Mouse (Mus musculus) kidney, postnatal 25 days (tissue): ENCODE data around the gene Nckap5.
"Not testable (repeated sequence)": the region's sequence is repeated elsewhere in the genome, so short reads cannot be mapped to it uniquely, and the experiment has no call there.

Source experiments
- DNase-seq, 2 experiments: peaks; one replicate each; pipeline ENCODE4 v3.0.0; 2021; ENCODE audit warnings: mixed read lengths in 2 of 2

The Nckap5 gene

DNA sequence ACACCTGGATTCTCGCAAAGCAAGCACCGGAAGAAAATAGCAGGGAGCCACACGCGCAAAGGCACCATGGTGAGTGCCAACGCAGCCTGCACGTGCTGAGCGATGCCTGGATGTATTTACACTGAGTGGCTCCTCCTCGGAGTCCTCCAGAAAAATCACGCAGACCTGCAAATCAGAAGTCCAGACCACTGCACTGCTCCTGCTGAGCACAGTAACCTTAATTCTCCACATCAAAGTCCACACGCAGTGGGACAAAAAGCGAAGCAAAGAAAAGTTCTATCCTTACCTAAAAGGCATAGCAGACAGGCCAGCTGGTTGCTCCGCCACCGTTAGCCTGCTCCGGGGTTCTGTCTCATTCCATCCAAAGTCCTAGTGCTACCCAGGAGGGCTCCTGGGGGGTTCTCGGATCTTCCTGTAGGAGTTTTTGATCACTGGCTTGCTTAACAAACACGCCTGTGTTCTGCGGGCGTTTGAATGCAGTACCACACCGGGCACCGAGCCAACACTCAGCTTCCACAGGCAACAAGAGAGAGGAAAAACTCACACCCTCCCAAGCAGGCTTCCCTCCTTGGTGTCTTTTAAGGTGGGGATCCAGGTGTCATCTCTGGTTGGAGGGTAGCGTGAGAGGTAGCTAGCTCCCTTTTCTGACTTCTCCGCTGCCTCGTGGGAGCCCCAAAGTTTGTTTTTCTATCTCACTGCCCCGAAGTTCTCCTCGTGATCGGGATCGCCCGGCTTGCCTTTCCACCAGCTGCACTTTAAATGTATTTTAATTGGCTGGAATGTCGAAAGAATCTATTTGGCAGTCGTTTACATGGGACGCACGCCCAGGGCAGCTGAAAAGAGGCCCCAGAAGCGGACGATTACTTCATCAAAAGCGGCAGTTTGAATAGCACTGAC is at the start of gene Nckap5:
Nckap5 (minus strand) TSS at position 769 of the 897 bp plus-strand sequence.
- peak; percentile 82 to 85 for DNase-seq

DNA sequence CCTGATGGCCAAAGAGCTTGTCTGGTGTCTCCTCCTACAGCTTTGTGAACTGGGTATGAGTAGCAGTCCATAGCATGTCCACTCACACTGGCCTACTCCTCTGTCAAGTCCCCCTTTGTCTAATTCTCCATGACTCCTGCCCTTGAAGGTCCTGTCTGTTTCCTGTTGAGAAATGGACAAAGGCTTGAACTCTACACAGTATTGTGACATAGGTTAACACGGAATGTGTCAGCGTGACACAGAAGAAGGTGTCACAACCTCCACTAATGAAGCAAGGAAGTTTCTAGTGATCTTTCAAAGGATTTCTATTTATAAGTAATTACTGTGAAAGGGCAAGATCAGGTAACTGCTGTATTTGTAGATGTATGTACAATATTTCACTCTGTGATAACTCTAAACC is 46.9 kb upstream of the Nckap5 start:
- DNase-seq = no peak

- DNase-seq = no peak
Measured at GRCm38 (mm10) chr1:126868372-126868771, 37.8 kb upstream of the Nckap5 start.

GRCm38 (mm10) chr1:126867912-126868311 is 37.3 kb upstream of the Nckap5 start:
- DNase-seq = no peak

DNA sequence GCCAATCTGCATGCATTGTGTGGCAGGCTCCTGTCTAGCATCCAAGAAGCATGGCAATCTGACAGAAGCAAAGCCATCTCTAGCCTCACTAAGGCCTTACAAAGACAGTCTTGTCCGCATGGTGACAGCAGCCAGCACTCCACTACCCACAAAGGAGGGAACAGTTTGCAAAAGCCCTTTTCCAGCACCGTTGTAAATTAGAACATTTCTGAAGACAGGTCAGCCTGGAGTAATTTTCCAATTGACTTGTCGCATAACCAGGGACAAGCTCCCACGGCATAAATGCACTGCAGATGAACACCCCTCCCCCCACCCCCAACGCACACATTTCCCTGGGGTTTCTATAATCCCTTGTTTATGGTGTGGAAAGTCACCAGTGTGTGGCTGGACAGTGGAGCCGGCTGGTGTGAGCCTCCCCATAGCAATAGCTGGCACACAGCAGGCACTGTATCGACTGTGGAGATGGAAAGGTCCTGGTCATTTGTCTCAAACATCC is 35.0 kb upstream of the Nckap5 start:
- DNase-seq = no peak

GRCm38 (mm10) chr1:126861816-126862215 is 31.2 kb upstream of the Nckap5 start:
- no peak for DNase-seq

DNA sequence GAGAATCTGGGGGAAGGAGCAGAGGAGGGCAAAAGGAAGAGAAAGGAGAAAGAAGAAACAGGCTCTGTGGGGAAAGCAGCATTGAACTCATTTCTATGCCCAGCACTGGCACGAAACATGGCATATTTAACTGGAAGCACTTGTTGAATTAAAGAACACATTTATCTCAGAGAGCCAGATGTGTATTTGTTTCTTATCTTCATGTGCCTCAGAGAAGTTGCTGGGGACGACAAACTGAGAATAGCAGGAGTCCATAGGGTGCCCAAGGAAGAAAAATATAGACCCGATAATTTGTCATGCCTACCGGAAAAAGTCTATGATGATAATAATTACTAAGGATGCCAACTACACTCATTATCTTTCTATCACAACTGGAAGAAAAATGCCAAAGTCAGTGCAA is 29.9 kb upstream of the Nckap5 start:
- no peak for DNase-seq

DNA sequence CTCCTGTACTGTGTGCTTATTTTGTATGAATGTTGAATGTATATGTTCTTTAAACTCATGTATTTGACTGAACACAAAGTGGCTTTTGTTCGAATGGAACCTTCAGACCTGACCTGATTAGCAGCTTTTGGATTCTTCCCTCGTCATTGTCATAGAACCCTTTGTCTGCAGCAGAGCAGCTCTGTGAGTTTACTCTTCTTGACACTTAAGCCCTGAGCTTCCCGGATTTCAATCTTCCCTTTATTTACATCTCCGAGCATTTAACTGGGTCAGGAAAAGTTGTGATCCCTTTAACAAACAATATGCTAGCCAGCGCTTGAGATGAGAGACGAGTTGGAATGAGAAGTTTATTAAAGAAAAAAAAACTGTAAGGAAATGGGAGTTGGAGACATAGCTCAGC is 18.9 kb upstream of the Nckap5 start:
- DNase-seq = no peak

- no peak for DNase-seq
Measured at GRCm38 (mm10) chr1:126846317-126846716, 15.7 kb upstream of the Nckap5 start.

- no peak for DNase-seq
Measured at GRCm38 (mm10) chr1:126832885-126833284, 2.3 kb upstream of the Nckap5 start.

DNA sequence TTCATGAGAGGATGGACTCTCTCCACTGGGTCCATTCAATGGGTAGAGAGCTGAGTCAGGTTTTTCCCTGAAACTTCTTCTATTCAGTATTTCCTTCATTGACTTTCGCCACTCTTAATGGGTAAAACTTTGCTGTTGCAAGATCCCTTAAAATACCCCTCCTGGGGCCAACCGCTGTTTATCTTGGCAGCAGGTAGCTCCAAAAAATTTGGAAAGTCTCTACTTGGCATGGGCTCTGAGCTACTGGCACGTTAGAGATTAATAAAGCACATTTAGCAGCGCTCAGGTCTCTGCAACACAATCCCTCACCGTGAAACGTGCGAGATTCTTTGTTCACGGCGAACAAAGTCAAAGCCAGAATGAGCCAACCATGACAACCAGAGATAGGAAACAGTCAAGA is 1.6 kb downstream of the Nckap5 start:
- no peak for DNase-seq

- DNase-seq = no peak
Measured at GRCm38 (mm10) chr1:126824841-126825240, 5.8 kb downstream of the Nckap5 start.

GRCm38 (mm10) chr1:126822246-126822645 is 8.4 kb downstream of the Nckap5 start:
- DNase-seq = peak in 1 of 2 experiments; percentile 41

DNA sequence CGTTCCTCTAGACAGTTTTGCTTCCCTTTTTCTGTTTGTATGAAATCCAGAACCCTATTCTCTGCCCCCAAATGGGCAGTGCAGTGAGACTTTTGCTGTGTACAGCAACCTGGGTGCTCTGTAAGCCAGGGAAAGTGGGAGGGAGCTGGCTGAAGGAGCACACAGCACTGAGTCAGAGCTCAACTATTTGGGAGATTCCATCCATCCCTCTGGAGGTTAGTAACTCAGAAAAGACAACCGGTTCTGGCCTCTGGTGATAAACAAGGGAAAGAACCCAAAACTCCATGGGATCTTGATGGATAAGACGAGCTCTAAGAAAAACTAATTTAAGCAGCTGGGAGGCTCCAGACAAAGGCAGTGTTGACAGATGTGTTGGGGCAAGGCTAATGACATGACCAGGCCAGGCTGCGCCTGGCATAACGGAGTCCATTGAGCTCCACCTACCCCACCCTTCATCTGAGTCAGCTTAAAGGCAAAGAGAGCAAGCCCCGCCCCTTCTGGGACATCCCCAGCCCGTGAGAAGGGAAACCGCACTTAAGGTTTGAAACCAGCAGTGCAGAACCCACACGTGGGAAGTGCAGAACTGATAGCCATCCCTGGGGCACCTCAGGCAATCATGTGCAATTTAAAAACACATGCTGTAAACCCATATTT is 13.1 kb downstream of the Nckap5 start:
- DNase-seq = peak in 1 of 2 experiments; percentile 43

DNA sequence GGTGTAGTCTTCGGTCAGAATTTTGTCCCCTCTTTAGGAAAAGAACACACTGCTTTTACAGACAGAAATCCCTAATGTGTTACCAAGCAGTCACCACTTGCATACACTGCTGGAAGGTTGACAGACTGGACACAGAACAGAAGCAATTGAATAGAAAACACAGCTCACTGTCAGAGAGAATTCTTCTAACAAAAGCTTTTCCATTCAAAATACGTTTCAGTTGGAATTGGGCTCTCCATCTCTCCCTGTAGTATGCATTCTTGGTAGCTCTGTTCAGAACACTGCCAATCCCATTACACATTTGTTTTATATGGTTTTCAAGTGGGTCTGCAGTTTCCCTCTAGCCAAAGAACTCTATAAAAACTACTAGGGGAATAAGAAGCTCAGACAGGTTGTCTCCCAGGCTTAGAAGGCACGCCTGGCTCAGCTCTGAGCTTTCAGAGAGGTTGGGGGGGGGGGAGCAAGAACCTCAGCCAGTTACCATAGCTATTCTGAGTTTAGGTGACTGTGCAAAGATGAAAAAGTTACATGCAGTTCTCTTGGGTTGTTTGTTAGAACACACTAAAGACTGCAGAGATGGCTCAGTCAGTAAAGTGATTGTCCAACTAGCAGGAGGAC is 23.5 kb downstream of the Nckap5 start:
- DNase-seq = no peak

DNA sequence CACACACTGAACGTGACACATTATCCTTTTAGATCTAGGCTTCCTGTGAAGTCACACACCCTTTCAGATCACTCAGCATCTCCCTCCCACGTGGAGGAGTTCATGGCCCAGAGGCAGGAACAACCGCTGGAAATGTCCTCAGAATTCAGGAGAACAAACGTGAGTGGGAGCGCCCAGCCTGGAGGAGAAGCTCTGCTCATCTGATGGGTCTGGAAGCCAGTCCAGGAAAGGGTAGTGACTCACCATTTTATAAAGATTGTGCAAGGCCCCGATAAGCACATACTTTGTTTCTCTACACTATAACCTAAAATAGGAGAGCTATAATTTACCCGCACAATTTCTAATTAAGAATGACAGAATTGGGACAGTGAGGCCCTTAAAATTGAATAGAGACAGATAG is 24.1 kb downstream of the Nckap5 start:
- no peak for DNase-seq

GRCm38 (mm10) chr1:126802405-126802804 is 28.2 kb downstream of the Nckap5 start:
- no peak for DNase-seq

- DNase-seq = no peak
Measured at GRCm38 (mm10) chr1:126801706-126802105, 28.9 kb downstream of the Nckap5 start.

GRCm38 (mm10) chr1:126799379-126799798 is 31.2 kb downstream of the Nckap5 start:
- no peak for DNase-seq

DNA sequence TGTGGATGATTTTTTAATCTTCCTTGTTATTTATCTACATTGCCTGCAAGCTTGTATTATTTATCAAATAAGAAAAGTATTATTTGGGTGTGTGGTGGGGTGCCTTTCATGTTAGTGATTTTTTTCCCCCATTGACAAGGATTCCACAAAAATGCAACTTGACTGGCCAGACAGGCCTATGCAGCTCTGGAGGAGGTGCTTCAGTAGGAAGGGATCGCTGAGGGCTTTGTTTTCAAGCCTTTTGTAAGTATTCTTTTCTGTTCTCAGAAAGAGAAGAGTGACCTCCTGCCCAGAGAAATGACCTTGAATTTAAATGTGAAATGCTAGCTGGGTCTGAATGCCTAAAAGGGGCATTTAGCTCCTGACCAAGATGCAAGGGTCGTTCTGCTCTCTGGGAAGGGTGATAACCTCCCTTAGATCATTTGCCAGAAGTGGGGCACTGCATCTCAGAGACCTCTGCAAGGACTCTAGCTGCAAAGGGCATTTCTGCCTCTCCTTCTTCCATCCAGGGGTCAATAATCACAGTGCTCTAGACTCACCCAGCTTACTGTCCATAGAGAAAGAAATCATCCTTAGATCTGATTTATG is 50.2 kb downstream of the Nckap5 start:
- not testable (repeated sequence) for DNase-seq

DNA sequence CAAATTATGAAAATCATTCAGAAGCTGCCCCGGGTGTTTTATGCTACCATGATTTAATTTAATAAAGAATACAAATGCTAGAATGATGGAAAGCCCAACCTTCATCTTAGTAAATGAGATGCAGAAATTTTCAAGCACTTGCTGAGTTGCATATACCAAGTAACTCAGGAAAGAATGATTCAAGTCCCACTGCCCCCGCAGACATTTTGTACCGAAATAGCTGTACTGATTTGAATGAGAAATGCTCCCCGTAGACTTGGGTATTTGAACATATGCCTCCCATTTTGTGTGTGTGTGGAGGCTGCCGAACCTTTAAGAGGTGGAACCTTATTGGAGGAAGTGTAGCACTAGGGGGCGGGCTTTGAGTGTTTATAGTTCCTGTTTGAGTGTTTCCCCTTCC is 56.7 kb downstream of the Nckap5 start:
- DNase-seq = not testable (repeated sequence)

GRCm38 (mm10) chr1:126766971-126767370 is 63.6 kb downstream of the Nckap5 start:
- no peak for DNase-seq
